Mouse (Mus musculus) cerebellum, postnatal 25 days (tissue): Measurements from ENCODE around the gene Ifrd2.
A peak's percentile ranks its signal among the peaks of the same experiment; 100 is the strongest.

Experiments used
- DNase-seq, 2 experiments: peaks; one replicate each; pipeline ENCODE4 v3.0.0; 2021; ENCODE audit warnings: mixed read lengths in 2 of 2

The Ifrd2 gene

DNA sequence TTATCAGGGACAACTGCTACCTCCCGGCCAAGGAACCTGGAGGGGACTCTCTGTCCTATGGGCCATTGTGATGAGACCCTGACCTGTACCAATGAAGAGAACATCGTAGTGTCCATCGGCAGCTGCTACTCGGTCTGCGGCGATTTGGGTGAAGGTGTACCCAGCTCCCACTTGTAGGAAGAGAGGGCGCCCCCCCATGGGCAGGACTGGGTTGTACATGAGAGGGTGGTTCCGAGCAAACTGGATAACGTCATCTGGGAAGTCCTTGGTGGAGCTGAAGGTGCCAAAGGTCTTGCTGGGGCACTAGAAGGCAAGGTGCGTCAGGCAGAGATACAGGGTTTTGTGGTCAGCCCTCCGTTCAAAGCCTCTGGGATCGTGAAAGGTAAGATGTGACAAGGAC is 13.3 kb downstream of the Ifrd2 start:
- DNase-seq, result peak; percentile 51 to 65

DNA sequence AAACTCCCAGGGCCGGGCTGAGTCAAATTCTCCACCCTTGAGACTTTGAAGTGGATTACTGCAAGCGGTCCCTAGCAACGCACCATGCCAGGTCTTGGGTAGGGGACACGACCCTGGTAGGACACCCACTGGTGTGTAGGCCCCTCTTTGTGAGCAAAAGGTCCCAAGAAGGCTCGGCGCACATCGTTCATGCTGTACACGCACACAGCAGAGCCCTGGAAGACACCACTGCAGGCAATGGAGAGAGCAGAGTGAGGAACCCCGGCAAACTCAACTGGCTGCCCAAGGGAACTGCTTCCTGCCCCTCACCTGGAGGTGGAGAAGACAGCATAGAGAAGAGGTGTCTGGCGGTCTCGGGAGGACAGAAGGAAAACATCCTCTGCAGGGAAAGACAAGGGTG is 13.8 kb downstream of the Ifrd2 start:
- no peak for DNase-seq

DNA sequence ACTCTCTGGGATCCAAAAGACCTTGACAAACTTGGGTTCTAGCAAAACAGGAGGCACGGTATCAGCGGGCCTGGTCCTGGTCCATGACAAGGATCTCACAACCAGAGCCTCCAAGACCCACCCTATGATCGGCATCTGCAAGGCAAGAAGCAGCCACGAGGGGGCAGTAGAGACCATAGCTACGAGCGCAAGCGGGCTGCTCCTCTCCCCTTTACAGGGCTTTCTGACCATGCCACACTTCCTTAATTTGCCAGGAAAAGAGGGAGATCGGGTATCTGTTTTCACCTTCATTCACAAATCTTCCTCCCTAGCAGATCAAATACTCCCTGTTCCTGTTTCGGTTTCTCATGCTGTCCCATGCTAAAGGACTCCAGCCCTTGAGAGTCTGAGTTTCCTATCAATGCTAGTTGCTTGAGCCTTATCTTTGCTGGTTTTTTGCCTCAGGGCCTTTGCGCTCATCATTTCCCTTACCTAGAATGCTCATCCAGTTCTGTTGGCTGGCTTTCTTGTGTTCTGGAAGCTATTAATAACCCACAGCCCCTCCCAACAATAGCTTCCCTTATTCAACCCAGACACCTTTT is 14.7 kb downstream of the Ifrd2 start:
- DNase-seq, result peak; percentile 95 to 97

DNA sequence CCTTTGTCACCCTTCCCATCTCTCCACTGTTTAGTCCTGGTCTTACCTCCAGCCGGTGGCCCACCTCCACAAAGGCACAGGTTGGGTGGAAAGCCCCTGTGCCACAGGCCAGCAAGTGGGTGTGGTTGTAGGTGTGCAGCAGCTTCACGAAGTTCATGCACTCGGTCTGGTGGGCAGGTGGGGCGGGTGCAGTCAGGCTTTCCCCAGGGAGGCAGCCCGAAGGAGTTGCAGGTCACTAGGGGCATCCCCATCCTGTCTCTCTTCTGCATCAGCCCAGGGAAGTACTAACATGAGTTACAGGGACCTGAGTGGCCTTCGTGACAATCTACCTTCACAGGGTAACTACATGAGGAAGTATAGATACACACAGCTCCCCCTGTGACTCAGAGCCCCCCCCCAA is 15.8 kb downstream of the Ifrd2 start:
- DNase-seq, result no peak

DNA sequence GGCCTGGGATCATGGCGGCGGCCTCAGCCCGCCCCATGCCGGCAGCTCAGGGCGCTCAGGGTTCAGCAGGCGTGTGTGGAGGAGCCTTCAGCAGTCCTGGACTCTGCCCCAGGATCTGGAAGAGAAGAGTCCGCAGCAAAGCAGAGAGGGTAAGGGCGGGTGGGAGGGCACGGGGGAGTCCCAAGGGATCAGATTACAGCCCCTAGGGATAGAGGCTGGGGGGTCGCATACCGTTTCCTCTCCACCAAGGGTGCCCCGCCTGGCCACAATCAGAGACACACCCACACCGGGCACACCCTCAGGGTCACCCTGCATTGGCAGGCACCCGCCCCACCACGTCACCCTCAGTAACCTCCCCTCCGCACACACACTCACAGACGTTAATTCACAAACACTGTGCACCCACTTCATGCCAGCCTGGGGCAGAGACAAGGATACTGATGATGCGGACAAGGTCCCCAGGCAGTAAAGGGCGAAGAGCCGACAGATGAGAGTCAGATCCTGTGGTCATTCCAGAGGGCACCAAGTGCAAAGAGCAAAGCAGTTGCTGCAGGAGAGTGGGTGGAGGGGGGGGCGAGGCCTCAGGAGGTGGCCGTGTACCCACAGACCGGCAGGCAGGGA is 17.7 kb downstream of the Ifrd2 start:
- DNase-seq, result no peak

DNA sequence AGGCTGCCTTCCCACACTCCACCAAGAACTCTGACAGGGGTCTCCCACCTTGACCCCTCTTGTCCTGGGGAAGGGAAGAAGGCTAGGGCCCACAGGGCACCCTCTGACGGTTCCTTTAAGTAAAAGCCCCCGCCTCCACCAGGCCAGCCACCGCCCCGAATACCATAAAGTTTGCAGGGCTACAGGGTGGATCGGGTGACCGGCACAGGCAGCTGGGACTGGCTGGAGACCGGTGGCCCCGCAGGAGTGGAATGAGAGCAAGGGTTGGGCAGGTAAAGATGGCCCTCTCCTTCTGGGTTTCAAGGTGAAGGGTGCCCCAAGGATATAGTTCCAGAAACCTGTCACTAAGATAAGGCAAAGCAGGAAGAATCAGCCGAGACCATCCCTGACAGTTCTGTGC is 19.1 kb downstream of the Ifrd2 start:
- no peak for DNase-seq

DNA sequence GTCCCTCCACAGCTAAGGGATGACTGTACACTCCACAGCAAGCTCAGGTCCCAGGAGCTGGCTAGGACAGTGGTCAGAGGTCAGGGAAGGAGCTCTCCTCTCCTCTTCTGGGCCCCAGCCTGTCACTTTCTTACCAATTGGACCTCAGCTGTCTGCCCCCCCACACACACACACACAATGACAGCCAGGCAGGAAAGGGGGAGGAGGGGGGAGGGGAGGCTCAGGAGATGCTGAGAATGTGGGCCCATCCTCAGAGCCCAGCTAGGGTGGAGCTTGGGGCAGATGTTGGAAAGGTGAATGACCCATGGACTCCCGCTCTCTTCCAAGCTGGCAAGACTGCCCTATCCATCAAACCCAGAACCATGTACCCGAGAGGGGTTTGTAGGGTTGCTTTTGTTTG is 19.6 kb downstream of the Ifrd2 start:
- no peak for DNase-seq

DNA sequence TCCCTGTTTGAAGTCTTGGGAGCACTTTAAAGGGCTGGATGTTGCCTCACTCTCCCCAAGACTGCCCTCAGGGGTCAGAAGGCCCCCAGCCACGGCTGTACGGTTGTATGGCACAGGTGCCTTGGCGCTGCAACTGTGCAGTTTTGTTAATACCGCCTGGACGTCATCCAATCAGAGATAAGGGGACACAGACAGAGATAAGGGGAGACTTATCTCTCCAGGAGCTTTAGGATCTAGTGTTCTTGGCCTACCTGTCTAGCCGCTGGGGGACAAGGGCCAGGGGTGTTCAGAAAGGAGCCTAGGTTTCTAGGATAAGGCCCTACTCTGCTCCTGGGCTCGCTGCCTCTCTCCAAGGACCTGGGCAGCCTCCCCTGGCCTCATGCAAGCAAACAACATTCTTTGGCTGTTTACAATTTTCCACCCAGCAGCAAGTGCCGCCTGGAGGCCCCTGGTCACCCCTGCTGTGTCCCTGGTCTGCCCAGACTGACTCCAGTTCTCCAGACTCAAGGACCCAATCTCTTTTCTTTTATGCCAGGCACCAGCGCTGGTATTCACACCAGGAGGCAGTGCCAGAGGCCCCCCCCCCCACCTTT is 20.3 kb downstream of the Ifrd2 start:
- DNase-seq, result no peak

DNA sequence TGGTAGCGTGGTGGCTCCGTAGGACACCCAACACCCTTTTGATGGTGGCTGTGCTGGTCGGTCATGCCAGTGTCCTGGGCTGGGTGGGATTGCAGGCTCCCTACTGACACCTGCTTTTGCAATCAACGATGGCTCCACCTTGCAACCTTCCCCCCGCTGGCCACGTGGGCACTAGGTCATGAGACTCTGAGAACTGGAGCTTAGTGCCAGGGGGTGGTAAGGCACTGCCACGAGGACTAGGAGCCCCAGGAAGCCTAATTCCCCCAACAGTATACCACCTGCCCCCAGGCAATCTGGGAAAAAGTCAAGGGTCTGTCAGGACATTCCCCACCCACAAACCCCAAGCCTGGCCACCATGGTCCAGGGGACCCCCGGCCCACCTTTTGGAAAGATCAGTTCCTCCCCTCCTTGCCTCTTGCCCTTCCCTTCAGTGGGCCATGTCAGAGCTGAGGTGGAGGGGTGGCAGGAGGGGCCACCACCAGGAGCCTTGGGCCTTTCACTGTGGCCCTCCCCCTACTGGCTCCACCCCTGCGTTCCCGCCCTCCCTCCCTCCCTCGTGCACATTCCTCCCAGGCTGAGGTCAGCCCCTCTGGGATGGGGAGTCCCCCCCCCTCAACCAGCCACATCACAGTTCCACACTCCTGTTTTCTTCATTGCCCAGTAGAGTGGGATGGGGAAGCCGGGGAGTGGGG is 21.4 kb downstream of the Ifrd2 start, which contains the start of gene Sema3b:
Gene Sema3b, minus strand, starts transcription at position 489 of the 692 bp plus-strand sequence.
- DNase-seq, result no peak

DNA sequence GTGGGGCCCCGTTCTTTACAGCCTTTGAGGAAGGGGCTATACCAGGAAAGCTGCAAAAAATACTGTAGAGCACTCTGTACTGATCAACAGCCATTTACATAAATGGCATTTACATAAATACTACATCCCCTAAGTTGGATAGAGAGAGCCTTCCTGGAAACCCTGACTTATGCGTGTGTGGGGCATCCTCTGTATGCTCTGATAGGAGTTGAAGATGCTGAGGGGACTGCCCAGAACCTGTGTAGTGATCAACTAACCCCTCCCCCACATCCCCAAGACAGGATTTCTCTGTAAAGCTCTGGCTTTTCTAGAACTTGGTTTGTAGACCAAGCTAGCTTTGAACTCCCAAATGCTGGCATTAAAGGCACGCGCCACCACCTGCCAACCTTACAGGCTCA is 22.0 kb downstream of the Ifrd2 start:
- DNase-seq, result no peak

DNA sequence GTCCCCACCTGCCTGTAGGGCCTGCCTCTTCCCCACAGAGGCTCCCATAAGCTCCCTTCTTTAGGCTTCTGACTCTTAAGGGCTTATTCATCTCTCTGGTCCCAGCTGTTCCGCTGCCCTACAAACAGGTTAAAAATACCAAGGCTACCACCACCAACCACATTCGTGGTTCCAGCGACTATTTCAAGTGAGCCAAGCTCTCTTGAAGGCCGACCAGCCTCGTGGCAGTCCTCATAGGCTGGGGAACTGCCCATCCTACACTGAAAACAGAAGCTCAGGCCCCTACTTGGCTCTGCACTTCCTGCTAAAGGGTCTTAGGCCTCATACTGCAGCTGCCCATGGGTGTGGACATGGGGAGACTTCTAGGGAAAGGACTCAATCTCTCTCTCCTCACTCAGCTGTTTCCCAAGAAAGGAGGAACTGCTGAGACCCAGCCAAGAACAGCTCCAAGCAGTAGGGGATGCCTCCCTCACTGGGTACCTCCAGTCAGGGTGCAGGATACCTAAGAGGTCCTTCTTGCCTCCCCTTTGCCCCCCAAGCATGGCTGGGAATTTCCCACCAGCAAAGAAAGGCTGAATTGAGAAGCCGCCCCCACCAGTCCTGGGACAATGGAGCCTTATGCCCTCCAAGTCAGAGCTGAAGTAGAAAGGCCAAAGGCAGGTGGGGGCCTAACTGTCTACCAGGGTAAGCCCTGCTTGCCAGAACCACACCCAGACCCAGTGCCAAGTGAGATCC is 24.2 kb downstream of the Ifrd2 start:
- no peak for DNase-seq

DNA sequence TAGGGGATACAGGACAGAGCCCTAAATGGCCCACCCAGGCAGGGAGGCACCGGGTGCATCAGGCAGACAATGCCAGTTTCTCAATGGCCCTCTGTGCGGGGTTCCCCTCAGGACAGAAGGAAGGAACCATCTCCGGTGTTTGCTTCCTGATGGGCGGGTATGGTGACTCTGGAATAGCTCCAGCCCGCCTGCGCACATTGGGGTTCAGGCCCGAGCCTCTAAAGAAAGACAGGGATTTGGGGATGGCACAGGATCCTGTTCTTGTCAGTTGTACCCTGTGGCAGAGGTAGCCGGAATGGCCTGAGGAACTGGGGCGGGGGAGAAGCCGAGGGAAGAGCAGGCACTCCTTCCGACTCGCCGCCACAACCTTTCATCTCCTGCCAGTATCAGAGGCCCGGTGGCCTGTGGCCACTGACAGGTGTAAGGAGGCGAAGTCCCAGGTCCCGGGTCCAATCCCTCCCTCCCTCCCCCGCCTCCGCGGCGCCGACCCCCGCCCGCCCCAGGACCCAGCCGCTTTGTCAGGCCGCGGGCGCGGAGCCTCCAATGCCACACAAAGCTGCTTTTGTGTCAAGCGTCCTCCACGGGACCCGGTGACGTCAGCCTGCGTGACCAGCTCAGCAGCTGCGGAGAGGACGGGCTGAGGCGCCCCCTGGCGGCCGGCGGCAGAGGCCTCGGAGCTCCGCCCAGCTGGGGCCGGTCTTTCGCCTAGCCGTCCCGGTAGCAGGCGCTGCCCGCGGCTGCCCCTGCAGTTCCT is 24.9 kb downstream of the Ifrd2 start:
- DNase-seq, result peak; percentile 100

DNA sequence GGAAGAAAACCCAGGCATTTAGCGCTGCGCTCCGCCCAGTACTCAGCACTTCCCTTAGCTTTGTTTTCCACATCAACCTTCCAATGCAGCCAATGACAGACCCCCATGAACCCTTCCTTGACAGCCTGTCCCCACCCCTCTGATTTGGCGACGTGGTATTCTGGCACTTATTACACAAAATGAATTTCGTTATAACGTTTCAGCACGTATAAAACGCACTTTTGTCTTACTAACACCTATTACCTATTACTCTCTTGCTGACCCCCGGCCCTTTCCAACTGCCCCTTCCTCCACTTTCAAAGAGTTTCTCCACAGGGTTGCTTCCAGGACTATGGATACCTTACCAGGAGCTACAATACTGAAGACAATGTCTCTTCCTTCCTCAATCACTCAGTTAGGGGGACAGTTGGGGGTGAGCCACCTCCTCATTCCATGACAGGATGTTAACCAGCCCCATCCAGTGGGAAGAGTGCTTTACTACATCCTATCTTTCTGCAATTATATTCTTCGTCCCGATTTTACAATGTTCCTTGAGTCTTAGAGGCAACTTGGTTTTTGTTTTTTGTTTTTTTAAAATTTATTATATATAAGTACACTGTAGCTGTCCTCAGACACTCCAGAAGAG is 25.6 kb downstream of the Ifrd2 start:
- no peak for DNase-seq

DNA sequence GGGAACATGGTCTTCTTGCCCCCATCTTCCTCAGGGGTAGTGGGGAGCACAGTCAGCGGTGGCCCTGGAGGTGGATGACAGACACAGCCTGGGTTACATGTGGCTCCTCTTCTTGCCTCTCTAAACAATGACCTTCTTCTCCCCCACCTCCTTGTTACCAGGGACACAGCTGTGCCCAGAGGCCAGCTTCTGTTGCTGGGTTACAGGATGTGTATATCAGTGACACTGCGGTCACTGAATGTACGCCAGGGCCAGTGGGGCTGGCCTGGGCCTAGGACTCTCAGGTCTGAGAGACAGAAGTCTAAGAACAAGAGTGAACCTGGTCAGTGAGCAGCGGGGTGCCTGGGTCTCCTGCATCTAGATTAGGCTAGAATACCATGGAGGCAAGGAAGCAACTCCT is 27.6 kb downstream of the Ifrd2 start:
- peak in 1 of 2 experiments; percentile 27 for DNase-seq

DNA sequence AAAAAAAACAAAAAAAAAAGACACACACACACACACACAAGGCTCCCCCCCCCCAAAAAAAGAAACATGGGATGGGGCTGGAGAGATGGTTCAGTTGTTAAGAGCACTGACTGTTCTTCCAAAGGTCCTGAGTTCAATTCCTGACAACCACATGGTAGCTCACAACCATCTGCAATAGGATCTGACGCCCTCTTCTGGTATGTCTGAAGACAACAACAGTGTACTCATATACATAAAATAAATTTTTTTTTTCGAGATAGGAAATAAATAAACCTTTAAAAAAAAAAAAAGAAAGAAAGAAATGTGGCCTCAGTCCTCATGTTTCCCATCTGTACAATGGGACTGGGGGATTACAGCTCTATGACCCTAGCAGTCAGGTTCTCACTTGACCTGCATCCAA is 30.0 kb downstream of the Ifrd2 start:
- DNase-seq, result no peak

DNA sequence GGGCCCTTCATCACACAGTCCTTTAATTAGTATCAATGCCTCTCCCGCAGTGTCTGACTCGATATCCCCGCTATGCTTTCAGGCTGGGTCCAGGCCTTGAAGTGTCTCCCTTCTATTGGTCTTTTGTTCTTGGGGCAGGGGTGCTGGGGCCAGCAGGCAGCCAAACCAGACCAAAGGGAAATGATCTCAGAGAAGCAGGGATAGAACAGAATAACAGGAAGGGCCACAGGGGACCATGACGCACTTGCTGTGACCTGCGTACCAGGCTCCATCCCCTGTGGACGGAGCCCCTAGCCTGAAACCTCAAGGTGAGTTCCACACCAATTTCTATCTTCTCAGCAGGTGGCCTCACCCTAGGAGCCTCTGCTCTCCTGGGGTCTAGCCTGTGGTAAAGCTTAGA is 30.7 kb downstream of the Ifrd2 start:
- DNase-seq, result no peak

DNA sequence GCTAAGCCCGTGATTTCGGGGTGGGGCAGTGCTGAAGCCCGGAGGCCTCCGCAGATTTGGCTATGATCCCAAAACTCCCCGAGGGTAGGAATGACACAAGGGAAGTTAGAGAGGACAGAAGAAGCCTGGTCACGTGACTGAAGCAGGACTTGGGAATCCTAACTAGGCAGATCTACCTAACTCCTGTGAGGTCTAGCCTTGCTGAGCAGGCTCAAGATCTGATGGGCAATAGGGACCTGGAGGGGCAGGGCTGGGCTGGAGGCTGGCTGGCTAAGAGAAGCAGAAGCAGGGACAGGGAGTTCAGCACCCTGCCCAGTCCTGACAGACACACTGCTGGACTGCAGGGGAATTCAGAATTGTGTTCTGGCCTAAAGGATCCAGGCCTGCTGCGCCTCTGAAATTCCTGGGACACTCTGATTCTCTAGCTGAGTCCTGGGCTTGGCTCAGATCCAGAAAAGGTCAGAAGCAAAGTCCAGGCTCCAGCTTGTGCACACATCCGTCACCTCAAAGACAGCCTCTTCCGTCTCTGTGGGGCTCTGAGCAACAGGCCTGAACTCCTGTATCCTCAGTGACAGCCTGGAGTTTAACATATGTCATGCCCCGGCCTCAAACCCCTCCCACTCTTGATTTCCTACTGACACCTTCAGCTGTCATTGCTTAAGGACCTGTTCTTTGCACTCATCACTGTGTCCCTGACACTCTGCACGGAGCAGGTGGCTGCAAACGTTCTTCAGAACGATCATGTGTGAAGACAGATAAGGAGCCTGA is 31.5 kb downstream of the Ifrd2 start:
- peak in 1 of 2 experiments; percentile 49 for DNase-seq

DNA sequence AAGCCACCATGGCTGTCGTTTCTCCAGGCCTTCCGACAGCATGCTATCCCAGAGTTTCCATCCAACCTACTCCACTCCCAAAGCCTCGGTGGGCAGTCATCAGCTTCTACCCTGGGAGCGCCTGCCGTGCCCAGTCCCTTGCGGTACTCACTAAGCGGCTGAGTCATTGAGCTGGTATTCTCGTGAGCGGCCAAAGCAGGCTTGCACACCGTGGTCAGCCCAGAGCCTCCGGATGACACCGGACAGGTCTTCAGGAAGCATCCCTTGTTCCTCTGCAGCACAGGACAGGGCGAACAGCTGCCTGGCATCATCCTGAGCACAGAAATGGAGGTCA is 32.1 kb downstream of the Ifrd2 start:
- no peak for DNase-seq

DNA sequence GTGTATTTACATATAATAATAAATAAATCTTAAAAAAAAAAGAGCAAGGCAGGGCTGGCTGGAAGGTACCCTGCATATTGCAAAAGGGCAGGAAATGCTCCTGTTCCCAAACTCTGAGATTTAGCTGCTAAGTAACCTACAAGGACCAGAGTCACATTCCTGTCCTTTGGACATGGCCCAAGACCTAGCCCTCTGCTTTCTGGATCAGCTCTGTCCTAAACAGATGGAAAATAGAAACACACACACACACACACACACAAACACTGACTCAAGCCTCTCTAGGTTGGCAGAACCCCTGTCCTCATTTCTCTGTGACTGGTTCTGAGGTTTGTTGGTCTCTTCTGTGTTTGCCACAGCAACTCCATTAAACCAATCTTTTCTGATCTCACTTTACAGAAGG is 33.5 kb downstream of the Ifrd2 start:
- peak in 1 of 2 experiments; percentile 54 for DNase-seq

DNA sequence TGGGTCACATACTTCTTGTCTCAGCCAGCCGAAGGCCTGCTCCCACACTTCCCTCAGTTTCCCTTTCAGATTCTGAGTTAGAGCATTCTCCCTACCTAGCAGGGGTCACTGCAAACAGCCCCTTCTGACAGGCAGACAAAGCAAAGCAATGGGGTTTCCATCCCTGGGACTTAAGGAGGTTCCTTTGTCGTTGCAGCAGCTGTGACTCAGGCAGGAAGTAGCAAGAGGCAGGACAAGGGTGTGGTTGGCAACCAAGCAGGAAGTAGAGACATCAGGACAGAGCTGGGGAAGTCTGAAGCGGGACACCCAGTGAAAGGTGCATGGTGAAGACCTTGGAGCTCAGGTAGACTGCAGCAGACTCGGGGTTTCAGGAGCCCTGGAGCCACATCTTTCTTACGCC is 37.1 kb downstream of the Ifrd2 start:
- no peak for DNase-seq

DNA sequence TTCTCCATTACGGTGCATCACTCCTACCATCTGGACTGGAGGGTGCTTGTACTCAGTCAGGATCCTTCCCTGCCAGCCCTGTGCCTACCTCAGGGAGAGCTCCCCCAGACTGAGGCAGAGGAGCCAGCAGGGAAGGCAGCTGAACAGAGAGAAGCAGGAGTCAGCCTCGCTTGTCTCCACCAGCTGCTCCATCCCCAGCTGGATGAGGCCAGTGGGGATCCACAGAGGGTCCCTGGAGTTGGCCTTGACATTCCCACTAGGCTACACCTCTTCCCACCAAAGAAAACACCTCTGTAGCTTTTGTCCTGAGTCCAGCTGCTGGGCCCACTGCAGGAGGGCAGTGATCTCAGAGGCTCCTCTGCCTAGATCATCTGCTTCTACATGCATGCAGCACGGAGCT is 37.5 kb downstream of the Ifrd2 start:
- no peak for DNase-seq
